Mouse (Mus musculus) granulocyte monocyte progenitor cell, adult 5-6 weeks (primary cell): ENCODE data around the gene Skap1. TPM values are rescaled to one million over a fixed set of nuclear protein-coding genes. Genes with fewer than 3 reads are reported as not detected.

Experiments
- ATAC-seq: replicated peaks from 2 replicates; pipeline ENCODE4 v1.8.0; 2016; ENCODE audit warnings: mild to moderate bottlenecking, moderate TSS enrichment, inconsistent platforms; ENCODE audit not compliant: poor library complexity, severe bottlenecking
- total RNA-seq, 2 experiments: library from RNA; stranded (forward) in 1 of 2; stranded (reverse) in 1 of 2; fragments of 200-712, 200-1000 nt in 1 of 2; fragments of >200 nt in 1 of 2; fragmentation: Nextera tagmentation in 1 of 2; gene quantifications; 2 replicates each; pipeline ENCODE4 v1.2.3; 2014 to 2017

Skap1 gene
- total RNA-seq, 2 experiments from 2014 or later: 0.98 TPM; not detected in 1

GRCm38 (mm10) chr11:96805606-96806005 lies 341.2 kb downstream of the Skap1 start:
- ATAC-seq: no peak

GRCm38 (mm10) chr11:96808066-96808465 lies 343.7 kb downstream of the Skap1 start:
- no peak for ATAC-seq

Other genes with a start within 250 kb of the Skap1 start
- gene Hoxb9, start 193.1 kb upstream of the Skap1 start, total RNA-seq (2014; fragmentation: Nextera tagmentation): not detected in 2 replicates
- not detected in 2 replicates for gene Hoxb9, start 193.1 kb upstream of the Skap1 start, total RNA-seq (2017)
- gene Hoxb8, start 182.7 kb upstream of the Skap1 start, total RNA-seq (2014; fragmentation: Nextera tagmentation): not detected in 2 replicates
- gene Hoxb8, start 182.7 kb upstream of the Skap1 start, total RNA-seq (2017): not detected in 2 replicates
- gene Hoxb7, start 178.0 kb upstream of the Skap1 start, total RNA-seq (2014; fragmentation: Nextera tagmentation): not detected in 2 replicates
- not detected in 2 replicates for gene Hoxb7, start 178.0 kb upstream of the Skap1 start, total RNA-seq (2017)
- gene Hoxb6, start 172.1 kb upstream of the Skap1 start, total RNA-seq (2014; fragmentation: Nextera tagmentation): not detected in 2 replicates
- not detected in 2 replicates for gene Hoxb6, start 172.1 kb upstream of the Skap1 start, total RNA-seq (2017)
- not detected in 2 replicates for gene Hoxb5, start 161.3 kb upstream of the Skap1 start, total RNA-seq (2014; fragmentation: Nextera tagmentation)
- gene Hoxb5, start 161.3 kb upstream of the Skap1 start, total RNA-seq (2017): 0.05 TPM in 1 of 2 replicates, not detected in the other
- 2.6 and 3.8 TPM in 2 replicates for gene Hoxb4, start 146.3 kb upstream of the Skap1 start, total RNA-seq (2014; fragmentation: Nextera tagmentation)
- 1.9 and 2.3 TPM in 2 replicates for gene Hoxb4, start 146.3 kb upstream of the Skap1 start, total RNA-seq (2017)
- 1.5 and 7.8 TPM in 2 replicates for gene Hoxb3, start 141.3 kb upstream of the Skap1 start, total RNA-seq (2014; fragmentation: Nextera tagmentation)
- 0.05 and 0.56 TPM in 2 replicates for gene Hoxb3, start 141.3 kb upstream of the Skap1 start, total RNA-seq (2017)
- gene Hoxb2, start 114.1 kb upstream of the Skap1 start, total RNA-seq (2014; fragmentation: Nextera tagmentation): 1.7 TPM in 1 of 2 replicates, not detected in the other
- gene Hoxb2, start 114.1 kb upstream of the Skap1 start, total RNA-seq (2017): 0.26 TPM in 1 of 2 replicates, not detected in the other
- not detected in 2 replicates for gene Hoxb1, start 98.8 kb upstream of the Skap1 start, total RNA-seq (2014; fragmentation: Nextera tagmentation)
- gene Hoxb1, start 98.8 kb upstream of the Skap1 start, total RNA-seq (2017): not detected in 2 replicates